9 mouse cellular contexts compared by ENCODE assay signal in genomic region chr19:10025169-10025875, GRCm38 (mm10). TPM values are rescaled to one million over a fixed set of nuclear protein-coding genes. Genes with fewer than 3 reads are reported as not detected.
A peak's percentile ranks its signal among the peaks of the same experiment; 100 is the strongest.
DNase-seq lines count a peak whose midpoint lies in the region; ATAC-seq lines count a peak whose summit lies in the region.
"Had no signal": no experiment of that assay in that cellular context is flagged by ENCODE, and none has a peak within 500 bp of the region (broad histone marks: within the 10 kb centered on the region; RNA-seq: fewer than 3 reads in every experiment).

No protein-coding gene starts in this region.

- H3K27me3 ChIP-seq in liver, embryonic 16.5 days (ENCODE audit: control insufficient read depth, insufficient read depth, low read depth, low read length) = no peaks in the 10 kb centered on the region
- H3K27me3 ChIP-seq: Patski had no signal

- peaks cover 66% of the 10 kb centered on the region for H3K36me3 ChIP-seq in liver, embryonic 16.5 days (ENCODE audit: control insufficient read depth, insufficient read depth)

- no peak overlapping the region for H3K4me3 ChIP-seq in liver, embryonic 16.5 days (ENCODE audit: low read depth, low read length)

- peak overlapping the region; percentile 6; the same call in 1 of the 2 replicates for H3K27ac ChIP-seq in liver, embryonic 16.5 days (ENCODE audit: low read length)

- no peaks in the 10 kb centered on the region for H3K9me3 ChIP-seq in liver, embryonic 16.5 days (replicated peaks; ENCODE audit: control insufficient read depth, low read length)

- ATAC-seq in liver, embryonic 16.5 days (ENCODE audit: low read depth) = peak; percentile 44
- ATAC-seq: Patski had no signal

- peaks cover 44% of the 10 kb centered on the region for H3K4me1 ChIP-seq in liver, embryonic 16.5 days (ENCODE audit: control insufficient read depth, low read depth, low read length)

- peak; percentile 71 for DNase-seq in left cerebral cortex, postnatal 4 days
- DNase-seq in left cerebral cortex, adult 9 months (ENCODE audit: low spot score in 2 of 2) = no peak
- DNase-seq in adrenal gland, postnatal 10 days = peak; percentile 93
- peak; percentile 58 for DNase-seq in gastrocnemius, postnatal 25 days
- DNase-seq in kidney, adult 11 months = peak; percentile 69
- peak; percentile 89 for DNase-seq in yolk sac, embryonic 10.5 days (ENCODE audit: low spot score)
- DNase-seq in frontal cortex, postnatal 14 days (ENCODE audit: low spot score in 2 of 2) = no peak

- no peak overlapping the region for H3K9ac ChIP-seq in liver, embryonic 16.5 days (ENCODE audit: low read depth, low read length)

- no peak overlapping the region for H3K4me2 ChIP-seq in liver, embryonic 16.5 days (ENCODE audit: low read depth, low read length)

- intact Hi-C loops in left cerebral cortex, postnatal 4 days (cut with DNase I) = no loop called here

- WGBS in liver, embryonic 16.5 days (ENCODE audit: insufficient replicate concordance) = 18% methylated on average over 8 of the region's 8 CpGs

RNA-seq across cellular contexts. Expression of gene Fads3, which starts 16.0 kb away (rescaled TPM):
- 10 to 100 TPM; 52.8 to 60.4 TPM for total RNA-seq in left cerebral cortex, postnatal 4 days (2021)
- total RNA-seq in adrenal gland, postnatal 10 days (2021) = 10 to 100 TPM; 11.1 to 14.7 TPM
- total RNA-seq in gastrocnemius, postnatal 25 days (2021) = 1 to 10 TPM; 3.1 to 7.2 TPM
- 7.3 and 8.6 TPM in 2 replicates for polyA plus RNA-seq in liver, embryonic 16.5 days (2015; fragmentation: Nextera tagmentation; extraction: Ambion mirVana)

RNA-seq across cellular contexts. Expression of gene Rab3il1, which starts 23.9 kb away (rescaled TPM):
- total RNA-seq in left cerebral cortex, postnatal 4 days (2021) = 10 to 100 TPM; 12.9 to 14.9 TPM
- total RNA-seq in adrenal gland, postnatal 10 days (2021) = 10 to 100 TPM in 1 of 2 experiments, 1 to 10 TPM in 1; 10.0 to 15.0 TPM
- total RNA-seq in gastrocnemius, postnatal 25 days (2021) = 1 to 10 TPM; 6.0 to 6.5 TPM
- polyA plus RNA-seq in liver, embryonic 16.5 days (2015; fragmentation: Nextera tagmentation; extraction: Ambion mirVana) = 236 and 248 TPM in 2 replicates

RNA-seq across cellular contexts. Expression of gene Best1, which starts 23.9 kb away (rescaled TPM):
- total RNA-seq in left cerebral cortex, postnatal 4 days (2021) = 1 to 10 TPM; 1.7 to 2.1 TPM
- total RNA-seq in adrenal gland, postnatal 10 days (2021) = under 1 TPM; 0.39 to 0.45 TPM
- total RNA-seq in gastrocnemius, postnatal 25 days (2021) = under 1 TPM; 0.21 to 0.26 TPM
- 0.13 and 0.14 TPM in 2 replicates for polyA plus RNA-seq in liver, embryonic 16.5 days (2015; fragmentation: Nextera tagmentation; extraction: Ambion mirVana)
- polyA plus RNA-seq: Patski had no signal

RNA-seq across cellular contexts. Expression of gene Fth1, which starts 44.9 kb away (rescaled TPM):
- total RNA-seq in left cerebral cortex, postnatal 4 days (2021) = 1,000 to 10,000 TPM; 1,213 to 1,248 TPM
- total RNA-seq in adrenal gland, postnatal 10 days (2021) = 1,000 to 10,000 TPM; 2,032 to 2,040 TPM
- 1,000 to 10,000 TPM; 1,951 to 1,957 TPM for total RNA-seq in gastrocnemius, postnatal 25 days (2021)
- polyA plus RNA-seq in liver, embryonic 16.5 days (2015; fragmentation: Nextera tagmentation; extraction: Ambion mirVana) = 3,514 and 3,691 TPM in 2 replicates

Comparison
In these comparisons a context has a peak if more than half of its experiments do, and no peak if none do; other contexts are left out.
1. DNase-seq: peak in left cerebral cortex, postnatal 4 days (single experiment), adrenal gland, postnatal 10 days (single experiment), gastrocnemius, postnatal 25 days (single experiment), kidney, adult 11 months (single experiment) and yolk sac, embryonic 10.5 days (single experiment); none in left cerebral cortex, adult 9 months (0 of 2) and frontal cortex, postnatal 14 days (0 of 2).